Mouse (Mus musculus): ENCODE results near the gene Kat2b. TPM values are rescaled to one million over a fixed set of nuclear protein-coding genes. Genes with fewer than 3 reads are reported as not detected.

Kat2b gene
- polyA plus RNA-seq, 1 experiment from 2014 or later, result 11.2 TPM

- Histone ChIP-seq H3K4me3 (ENCODE audit: low read depth, low read length) (no peak overlapping the region), H3K36me3 (ENCODE audit: control insufficient read depth, insufficient read depth, low read length) (no peaks in the 10 kb centered on the region), H3K4me2 (ENCODE audit: low read depth, low read length) (no peak overlapping the region), H3K27me3 (ENCODE audit: control insufficient read depth, insufficient read depth, low read length) (no peaks in the 10 kb centered on the region), H3K4me1 (ENCODE audit: control insufficient read depth, insufficient read depth, low read length) (no peaks in the 10 kb centered on the region), H3K27ac (ENCODE audit: low read depth, low read length) (no peak overlapping the region), H3K9ac (replicated peaks; ENCODE audit: low read depth, low read length) (no peak overlapping the region), H3K9me3 (ENCODE audit: control insufficient read depth, low read length) (no peaks in the 10 kb centered on the region)
- WGBS, result 63% methylated on average over 8 of the region's 8 CpGs
- no peak for ATAC-seq (ENCODE audit: low read depth)
These were observed 15.1 kb upstream of the Kat2b start for GRCm38 (mm10) chr17:53551306-53552299.

- no peak overlapping the region for H3K9ac ChIP-seq (replicated peaks; ENCODE audit: low read depth, low read length)
- no peak overlapping the region for H3K27ac ChIP-seq (ENCODE audit: low read depth, low read length)
- no peaks in the 10 kb centered on the region for H3K27me3 ChIP-seq (ENCODE audit: control insufficient read depth, insufficient read depth, low read length)
- H3K4me1 ChIP-seq (ENCODE audit: control insufficient read depth, insufficient read depth, low read length), result no peaks in the 10 kb centered on the region
- no peaks in the 10 kb centered on the region for H3K36me3 ChIP-seq (ENCODE audit: control insufficient read depth, insufficient read depth, low read length)
- no peak overlapping the region for H3K4me3 ChIP-seq (ENCODE audit: low read depth, low read length)
- no peaks in the 10 kb centered on the region for H3K9me3 ChIP-seq (ENCODE audit: control insufficient read depth, low read length)
- 79% methylated on average over 4 of the region's 4 CpGs for WGBS
- ATAC-seq (ENCODE audit: low read depth), result no peak
- no peak overlapping the region for H3K4me2 ChIP-seq (ENCODE audit: low read depth, low read length)
These were observed 12.6 kb upstream of the Kat2b start for GRCm38 (mm10) chr17:53554088-53554487.

- H3K27ac ChIP-seq (ENCODE audit: low read depth, low read length), result no peak overlapping the region
- no peaks in the 10 kb centered on the region for H3K4me1 ChIP-seq (ENCODE audit: control insufficient read depth, insufficient read depth, low read length)
- no peak for ATAC-seq (ENCODE audit: low read depth)
- H3K27me3 ChIP-seq (ENCODE audit: control insufficient read depth, insufficient read depth, low read length), result no peaks in the 10 kb centered on the region
- H3K4me3 ChIP-seq (ENCODE audit: low read depth, low read length), result no peak overlapping the region
- H3K4me2 ChIP-seq (ENCODE audit: low read depth, low read length), result no peak overlapping the region
- H3K9me3 ChIP-seq (ENCODE audit: control insufficient read depth, low read length), result no peaks in the 10 kb centered on the region
- no peak overlapping the region for H3K9ac ChIP-seq (replicated peaks; ENCODE audit: low read depth, low read length)
- 82% methylated on average over 3 of the region's 3 CpGs for WGBS
- no peaks in the 10 kb centered on the region for H3K36me3 ChIP-seq (ENCODE audit: control insufficient read depth, insufficient read depth, low read length)
These were observed 11.8 kb upstream of the Kat2b start for GRCm38 (mm10) chr17:53554813-53555212.

- Histone ChIP-seq H3K27ac (ENCODE audit: low read depth, low read length) (no peak overlapping the region), H3K4me2 (ENCODE audit: low read depth, low read length) (no peak overlapping the region), H3K4me3 (ENCODE audit: low read depth, low read length) (no peak overlapping the region)
These were observed 9.2 kb upstream of the Kat2b start for GRCm38 (mm10) chr17:53557443-53557842.

GRCm38 (mm10) chr17:53559646-53560045 lies 7.0 kb upstream of the Kat2b start:
- Histone ChIP-seq H3K27ac (ENCODE audit: low read depth, low read length) (no peak overlapping the region), H3K36me3 (ENCODE audit: control insufficient read depth, insufficient read depth, low read length) (no peaks in the 10 kb centered on the region), H3K4me2 (ENCODE audit: low read depth, low read length) (no peak overlapping the region), H3K27me3 (ENCODE audit: control insufficient read depth, insufficient read depth, low read length) (no peaks in the 10 kb centered on the region), H3K4me3 (ENCODE audit: low read depth, low read length) (no peak overlapping the region), H3K9ac (replicated peaks; ENCODE audit: low read depth, low read length) (no peak overlapping the region), H3K9me3 (ENCODE audit: control insufficient read depth, low read length) (no peaks in the 10 kb centered on the region), H3K4me1 (ENCODE audit: control insufficient read depth, insufficient read depth, low read length) (no peaks in the 10 kb centered on the region)
- 96% methylated on average over 5 of the region's 5 CpGs for WGBS
- no peak for ATAC-seq (ENCODE audit: low read depth)

More at GRCm38 (mm10) chr17:53557443-53557842, 9.2 kb upstream of the Kat2b start:
- WGBS, result 70% methylated on average over 3 of the region's 3 CpGs
- Histone ChIP-seq H3K36me3 (ENCODE audit: control insufficient read depth, insufficient read depth, low read length) (no peaks in the 10 kb centered on the region), H3K9ac (replicated peaks; ENCODE audit: low read depth, low read length) (no peak overlapping the region), H3K4me1 (ENCODE audit: control insufficient read depth, insufficient read depth, low read length) (no peaks in the 10 kb centered on the region), H3K9me3 (ENCODE audit: control insufficient read depth, low read length) (no peaks in the 10 kb centered on the region), H3K27me3 (ENCODE audit: control insufficient read depth, insufficient read depth, low read length) (no peaks in the 10 kb centered on the region)
- no peak for ATAC-seq (ENCODE audit: low read depth)

- H3K27me3 ChIP-seq (ENCODE audit: control insufficient read depth, insufficient read depth, low read length), result no peaks in the 10 kb centered on the region
- H3K9me3 ChIP-seq (ENCODE audit: control insufficient read depth, low read length), result no peaks in the 10 kb centered on the region
- no peak overlapping the region for H3K4me2 ChIP-seq (ENCODE audit: low read depth, low read length)
- H3K36me3 ChIP-seq (ENCODE audit: control insufficient read depth, insufficient read depth, low read length), result no peaks in the 10 kb centered on the region
- no peak overlapping the region for H3K27ac ChIP-seq (ENCODE audit: low read depth, low read length)
- 72% methylated on average over 4 of the region's 4 CpGs for WGBS
- no peak overlapping the region for H3K9ac ChIP-seq (replicated peaks; ENCODE audit: low read depth, low read length)
- H3K4me1 ChIP-seq (ENCODE audit: control insufficient read depth, insufficient read depth, low read length), result no peaks in the 10 kb centered on the region
- no peak for ATAC-seq (ENCODE audit: low read depth)
- H3K4me3 ChIP-seq (ENCODE audit: low read depth, low read length), result no peak overlapping the region
These were observed 5.1 kb upstream of the Kat2b start for GRCm38 (mm10) chr17:53561458-53562029.

GRCm38 (mm10) chr17:53564837-53565236 lies 1.8 kb upstream of the Kat2b start:
- Histone ChIP-seq H3K4me1 (ENCODE audit: control insufficient read depth, insufficient read depth, low read length) (peaks cover 15% of the 10 kb centered on the region), H3K27me3 (ENCODE audit: control insufficient read depth, insufficient read depth, low read length) (no peaks in the 10 kb centered on the region), H3K4me2 (ENCODE audit: low read depth, low read length) (no peak overlapping the region), H3K36me3 (ENCODE audit: control insufficient read depth, insufficient read depth, low read length) (no peaks in the 10 kb centered on the region), H3K9me3 (ENCODE audit: control insufficient read depth, low read length) (no peaks in the 10 kb centered on the region), H3K4me3 (ENCODE audit: low read depth, low read length) (no peak overlapping the region), H3K27ac (ENCODE audit: low read depth, low read length) (no peak overlapping the region), H3K9ac (replicated peaks; ENCODE audit: low read depth, low read length) (no peak overlapping the region)
- no peak for ATAC-seq (ENCODE audit: low read depth)
- WGBS, result 95% methylated on average over 4 of the region's 4 CpGs

GRCm38 (mm10) chr17:53566919-53567345 lies 271 bp downstream of the Kat2b start:
- peak overlapping the region; percentile 86 for H3K4me3 ChIP-seq (ENCODE audit: low read depth, low read length)
- H3K4me1 ChIP-seq (ENCODE audit: control insufficient read depth, insufficient read depth, low read length), result peaks cover 21% of the 10 kb centered on the region
- no peaks in the 10 kb centered on the region for H3K27me3 ChIP-seq (ENCODE audit: control insufficient read depth, insufficient read depth, low read length)
- WGBS, result 0% methylated on average over 16 of the region's 51 CpGs
- H3K4me2 ChIP-seq (ENCODE audit: low read depth, low read length), result peak overlapping the region; percentile 77
- no peaks in the 10 kb centered on the region for H3K9me3 ChIP-seq (ENCODE audit: control insufficient read depth, low read length)
- H3K9ac ChIP-seq (replicated peaks; ENCODE audit: low read depth, low read length), result peak overlapping the region; percentile 95
- peak; percentile 67 for ATAC-seq (ENCODE audit: low read depth)
- no peaks in the 10 kb centered on the region for H3K36me3 ChIP-seq (ENCODE audit: control insufficient read depth, insufficient read depth, low read length)
- peak overlapping the region; percentile 95 for H3K27ac ChIP-seq (ENCODE audit: low read depth, low read length)
